ENCODE assay signal across 9 mouse cellular contexts in the genomic region with DNA sequence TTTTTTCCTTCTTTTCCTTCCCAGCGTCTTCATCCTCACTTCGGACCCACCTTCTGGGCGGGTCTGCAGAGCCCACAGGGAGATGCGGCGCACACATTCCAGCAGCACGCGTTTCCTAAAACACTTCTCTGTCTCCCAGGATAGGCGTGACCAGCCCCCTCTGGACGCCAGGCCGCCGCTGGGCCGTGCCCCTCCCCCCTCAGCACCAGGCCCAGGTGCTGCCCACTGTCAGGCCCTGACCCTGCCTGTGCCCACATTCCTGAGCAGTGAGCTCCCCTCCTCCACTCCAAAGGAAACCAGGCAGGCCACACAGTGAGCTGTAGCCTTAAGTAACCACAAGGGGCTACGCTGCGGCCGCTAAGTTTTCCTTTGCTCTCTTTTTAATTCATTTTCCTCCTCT. TPM values are rescaled to one million over a fixed set of nuclear protein-coding genes. Genes with fewer than 3 reads are reported as not detected.
DNase-seq lines count a peak whose midpoint lies in the region; ATAC-seq and TF ChIP-seq lines count a peak whose summit lies in the region.
"Had no signal": no experiment of that assay in that cellular context is flagged by ENCODE, and none has a peak within 500 bp of the region (broad histone marks: within the 10 kb centered on the region; RNA-seq: fewer than 3 reads in every experiment).

No protein-coding gene starts in this region.

- peak overlapping the region; percentile 71; the same call in 1 of the 2 replicates for H3K27ac ChIP-seq in embryonic facial prominence, embryonic 13.5 days
- peak overlapping the region; percentile 63 for H3K27ac ChIP-seq in kidney, embryonic 14.5 days (ENCODE audit: low read depth, low read length)
- H3K27ac ChIP-seq in layer of hippocampus, adult 2 months: no peak overlapping the region

- peak; percentile 43 for DNase-seq in cerebellum, adult 11-12 months
- DNase-seq in cerebellum, postnatal 36 days: no peak
- peak; percentile 79 for DNase-seq in mesoderm, embryonic 11.5 days (ENCODE audit: low read depth, low spot score)
- DNase-seq in layer of hippocampus, adult 2 months (ENCODE audit: low spot score in 2 of 2): no peak
- no peak for DNase-seq in cerebellum, adult 18-20 months

- no peak for ATAC-seq in embryonic facial prominence, embryonic 13.5 days (ENCODE audit: insufficient number of reproducible peaks, insufficient read depth, low FRiP score, low TSS enrichment, low read depth)
- peak; percentile 85 for ATAC-seq in kidney, embryonic 14.5 days (ENCODE audit: low FRiP score, low TSS enrichment)
- ATAC-seq in megakaryocyte-erythroid progenitor cell, adult 5-6 weeks (replicated peaks; ENCODE audit: low FRiP score, low TSS enrichment, poor library complexity, severe bottlenecking): no peak

- peak overlapping the region; percentile 53 for H3K4me2 ChIP-seq in embryonic facial prominence, embryonic 13.5 days
- peak overlapping the region; percentile 34 for H3K4me2 ChIP-seq in kidney, embryonic 14.5 days (replicated peaks; ENCODE audit: low read depth, low read length)

- no peak; the same call in 1 of the 2 replicates for TF ChIP-seq CTCF in layer of hippocampus, adult 2 months (conservative IDR thresholded peaks at IDR 0.05)

- no peaks in the 10 kb centered on the region for H3K27me3 ChIP-seq in embryonic facial prominence, embryonic 13.5 days
- no peaks in the 10 kb centered on the region for H3K27me3 ChIP-seq in kidney, embryonic 14.5 days (ENCODE audit: control insufficient read depth, insufficient read depth, low read length)

- H3K9ac ChIP-seq in embryonic facial prominence, embryonic 13.5 days: peak overlapping the region; percentile 41
- no peak overlapping the region for H3K9ac ChIP-seq in kidney, embryonic 14.5 days (ENCODE audit: low read depth, low read length)

- H3K36me3 ChIP-seq in embryonic facial prominence, embryonic 13.5 days: 0 out of 2 replicates have a peak, but pooled peaks cover 7% of the 10 kb centered on the region
- no peaks in the 10 kb centered on the region for H3K36me3 ChIP-seq in kidney, embryonic 14.5 days (ENCODE audit: control insufficient read depth, insufficient read depth, low read length)

- no peaks in the 10 kb centered on the region for H3K9me3 ChIP-seq in embryonic facial prominence, embryonic 13.5 days
- no peaks in the 10 kb centered on the region for H3K9me3 ChIP-seq in kidney, embryonic 14.5 days (ENCODE audit: control insufficient read depth, low read length)

- WGBS in embryonic facial prominence, embryonic 13.5 days: 4% methylated on average over 15 of the region's 15 CpGs
- 6% methylated on average over 15 of the region's 15 CpGs for WGBS in kidney, embryonic 14.5 days

- H3K4me1 ChIP-seq in embryonic facial prominence, embryonic 13.5 days: peaks cover 66% of the 10 kb centered on the region
- peaks cover 66% of the 10 kb centered on the region for H3K4me1 ChIP-seq in kidney, embryonic 14.5 days (ENCODE audit: control insufficient read depth, insufficient read depth, low read length)

- peak overlapping the region; percentile 10; the same call in 1 of the 2 replicates for H3K4me3 ChIP-seq in embryonic facial prominence, embryonic 13.5 days
- H3K4me3 ChIP-seq in kidney, embryonic 14.5 days (ENCODE audit: low read length): no peak overlapping the region
- H3K4me3 ChIP-seq in layer of hippocampus, adult 2 months: no peak overlapping the region

RNA-seq across cellular contexts. Expression of gene Pxn, which starts 17.5 kb away (rescaled TPM):
- 39.6 and 44.2 TPM in 2 replicates for polyA plus RNA-seq in embryonic facial prominence, embryonic 13.5 days (2015; fragmentation: Nextera tagmentation; extraction: Ambion mirVana)
- polyA plus RNA-seq in kidney, embryonic 14.5 days (2014; fragmentation: Nextera tagmentation; extraction: Ambion mirVana): 21.9 and 22.4 TPM in 2 replicates
- total RNA-seq in layer of hippocampus, adult 2 months (2021): 10 to 100 TPM; 40.8 to 47.3 TPM
- total RNA-seq in megakaryocyte-erythroid progenitor cell, adult 5-6 weeks (2014; fragmentation: Nextera tagmentation): 31.8 and 34.0 TPM in 2 replicates
- total RNA-seq in megakaryocyte-erythroid progenitor cell, adult 5-6 weeks (2017): 36.1 and 47.5 TPM in 2 replicates

RNA-seq across cellular contexts. Expression of gene Rplp0, which starts 35.3 kb away (rescaled TPM):
- polyA plus RNA-seq in embryonic facial prominence, embryonic 13.5 days (2015; fragmentation: Nextera tagmentation; extraction: Ambion mirVana): 1,563 and 1,729 TPM in 2 replicates
- polyA plus RNA-seq in kidney, embryonic 14.5 days (2014; fragmentation: Nextera tagmentation; extraction: Ambion mirVana): 1,879 and 2,111 TPM in 2 replicates
- total RNA-seq in layer of hippocampus, adult 2 months (2021): 100 to 1,000 TPM; 225 to 234 TPM
- total RNA-seq in megakaryocyte-erythroid progenitor cell, adult 5-6 weeks (2014; fragmentation: Nextera tagmentation): 2,668 and 3,132 TPM in 2 replicates
- total RNA-seq in megakaryocyte-erythroid progenitor cell, adult 5-6 weeks (2017): 1,591 and 2,082 TPM in 2 replicates

RNA-seq across cellular contexts. Expression of gene Sirt4, which starts 39.4 kb away (rescaled TPM):
- polyA plus RNA-seq in embryonic facial prominence, embryonic 13.5 days (2015; fragmentation: Nextera tagmentation; extraction: Ambion mirVana): 24.8 and 28.1 TPM in 2 replicates
- 16.4 and 20.9 TPM in 2 replicates for polyA plus RNA-seq in kidney, embryonic 14.5 days (2014; fragmentation: Nextera tagmentation; extraction: Ambion mirVana)
- total RNA-seq in layer of hippocampus, adult 2 months (2021): 10 to 100 TPM; 37.8 to 56.5 TPM
- total RNA-seq in megakaryocyte-erythroid progenitor cell, adult 5-6 weeks (2014; fragmentation: Nextera tagmentation): 10.7 and 20.4 TPM in 2 replicates
- total RNA-seq in megakaryocyte-erythroid progenitor cell, adult 5-6 weeks (2017): 3.4 and 7.2 TPM in 2 replicates

RNA-seq across cellular contexts. Expression of gene Gcn1l1, which starts 41.1 kb away (rescaled TPM):
- 45.8 and 47.9 TPM in 2 replicates for polyA plus RNA-seq in embryonic facial prominence, embryonic 13.5 days (2015; fragmentation: Nextera tagmentation; extraction: Ambion mirVana)
- polyA plus RNA-seq in kidney, embryonic 14.5 days (2014; fragmentation: Nextera tagmentation; extraction: Ambion mirVana): 44.3 and 56.0 TPM in 2 replicates
- total RNA-seq in layer of hippocampus, adult 2 months (2021): 10 to 100 TPM; 74.5 to 76.7 TPM
- 66.1 and 67.0 TPM in 2 replicates for total RNA-seq in megakaryocyte-erythroid progenitor cell, adult 5-6 weeks (2014; fragmentation: Nextera tagmentation)
- total RNA-seq in megakaryocyte-erythroid progenitor cell, adult 5-6 weeks (2017): 31.2 and 54.2 TPM in 2 replicates

RNA-seq across cellular contexts. Expression of gene Pla2g1b, which starts 57.9 kb away (rescaled TPM):
- polyA plus RNA-seq in embryonic facial prominence, embryonic 13.5 days (2015; fragmentation: Nextera tagmentation; extraction: Ambion mirVana): not detected in 2 replicates
- 0.46 and 0.57 TPM in 2 replicates for polyA plus RNA-seq in kidney, embryonic 14.5 days (2014; fragmentation: Nextera tagmentation; extraction: Ambion mirVana)
- total RNA-seq in layer of hippocampus, adult 2 months (2021): not detected
- total RNA-seq in megakaryocyte-erythroid progenitor cell, adult 5-6 weeks (2014; fragmentation: Nextera tagmentation): not detected in 2 replicates
- not detected in 2 replicates for total RNA-seq in megakaryocyte-erythroid progenitor cell, adult 5-6 weeks (2017)
- polyA plus RNA-seq: cortical plate, adult 2 months had no signal

Comparison
In these comparisons a context has a peak if more than half of its experiments do, and no peak if none do; other contexts are left out.
1. DNase-seq: peak in cerebellum, adult 11-12 months (single experiment) and mesoderm, embryonic 11.5 days (single experiment); none in cerebellum, postnatal 36 days (0 of 2), layer of hippocampus, adult 2 months (0 of 2) and cerebellum, adult 18-20 months (0 of 2).
2. RNA of gene Rplp0, which starts 35.3 kb away (total RNA-seq): 1,591 to 3,132 TPM in megakaryocyte-erythroid progenitor cell, adult 5-6 weeks; 225 to 234 TPM in layer of hippocampus, adult 2 months; every median in the first group is over 4 times any median in the second.